Mouse (Mus musculus): ENCODE measurements around the gene Arhgap32.
"Not testable (repeated sequence)": the region's sequence is repeated elsewhere in the genome, so short reads cannot be mapped to it uniquely, and the experiment has no call there.

The Arhgap32 gene

DNA sequence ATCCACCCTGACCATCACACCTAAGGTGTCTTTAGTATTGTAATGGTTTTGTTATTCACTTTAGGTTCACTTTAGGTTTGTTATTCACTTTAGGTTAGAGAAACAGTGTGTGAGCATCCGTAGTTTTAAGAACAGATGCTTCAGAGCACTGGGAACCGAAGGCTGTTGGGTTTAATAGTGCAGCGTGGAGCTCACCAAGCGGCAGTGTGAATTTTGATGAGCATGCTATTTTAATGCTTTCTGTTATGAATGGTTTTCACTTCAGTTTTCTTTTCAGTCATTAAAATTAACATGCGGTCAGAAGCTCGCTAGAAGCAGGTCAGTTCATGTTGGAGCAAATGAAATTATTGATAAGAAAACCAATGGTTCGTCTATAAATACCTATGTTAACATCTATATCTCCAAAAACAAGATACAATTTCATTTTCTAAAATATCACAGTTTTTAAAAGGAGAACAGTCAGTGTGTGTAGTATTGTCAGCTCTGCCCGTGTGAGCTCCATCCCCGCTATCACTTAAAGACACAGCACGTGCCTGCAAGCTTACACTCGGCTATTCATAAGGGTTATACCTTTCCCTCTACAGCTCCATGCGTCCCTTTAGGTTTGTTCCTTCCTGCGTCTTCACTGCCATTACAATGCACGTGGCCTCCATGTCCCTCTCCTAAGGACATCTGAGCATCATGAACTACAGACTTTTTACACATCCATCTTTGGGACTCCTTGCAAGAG is 21.9 kb downstream of the Arhgap32 start:
- no peak for DNase-seq (ENCODE audit: extremely low spot score)

DNA sequence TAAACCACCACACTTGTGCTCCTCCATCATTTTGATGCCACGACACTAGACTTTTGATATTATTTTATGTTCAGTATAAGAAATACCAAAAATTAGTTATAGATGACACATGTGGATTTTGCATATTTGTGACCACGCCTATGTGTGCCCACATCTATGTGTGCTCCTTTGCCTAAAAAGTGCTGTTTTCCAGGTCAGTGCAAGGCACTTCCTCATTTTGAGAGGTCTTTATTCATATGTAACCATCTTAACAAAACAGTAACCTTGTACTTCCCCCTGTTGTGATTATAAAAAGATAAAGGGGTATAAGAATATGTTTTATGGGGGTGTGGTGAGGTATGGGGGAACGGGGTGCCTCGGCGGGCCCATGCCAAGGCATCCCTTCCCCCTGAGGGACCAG is 22.7 kb downstream of the Arhgap32 start:
- DNase-seq (ENCODE audit: extremely low spot score), result no peak

- DNase-seq (ENCODE audit: extremely low spot score), result no peak
Measured at GRCm38 (mm10) chr9:32139641-32140040, 23.7 kb downstream of the Arhgap32 start.

DNA sequence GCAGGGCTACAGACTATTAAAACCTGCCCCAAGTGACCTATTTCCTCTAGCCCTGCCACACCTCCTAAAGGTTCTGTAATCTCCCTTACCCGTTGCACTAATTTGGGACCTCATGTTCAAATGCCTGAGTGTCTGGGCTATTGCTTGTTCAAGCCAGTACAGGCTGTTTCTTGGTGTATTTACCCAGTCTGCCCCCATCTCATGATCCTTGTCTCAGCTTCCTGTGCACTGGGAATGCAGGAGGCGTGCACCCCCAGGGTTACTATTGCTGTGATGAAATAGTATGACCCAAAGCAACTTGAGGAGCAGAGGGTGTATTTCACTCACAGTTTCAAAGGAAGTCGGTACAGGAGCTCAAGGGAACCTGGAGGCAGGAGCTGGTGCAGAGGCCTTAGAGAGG is 26.9 kb downstream of the Arhgap32 start:
- DNase-seq (ENCODE audit: extremely low spot score), result no peak

GRCm38 (mm10) chr9:32143451-32143850 is 27.5 kb downstream of the Arhgap32 start:
- no peak for DNase-seq (ENCODE audit: extremely low spot score)

- DNase-seq (ENCODE audit: extremely low spot score), result peak; percentile 6
Measured at GRCm38 (mm10) chr9:32146257-32146996, 30.5 kb downstream of the Arhgap32 start.

- no peak for DNase-seq (ENCODE audit: extremely low spot score)
Measured at GRCm38 (mm10) chr9:32149241-32149640, 33.3 kb downstream of the Arhgap32 start.

- DNase-seq (ENCODE audit: extremely low spot score), result no peak
Measured at GRCm38 (mm10) chr9:32149836-32150642, 34.1 kb downstream of the Arhgap32 start.

DNA sequence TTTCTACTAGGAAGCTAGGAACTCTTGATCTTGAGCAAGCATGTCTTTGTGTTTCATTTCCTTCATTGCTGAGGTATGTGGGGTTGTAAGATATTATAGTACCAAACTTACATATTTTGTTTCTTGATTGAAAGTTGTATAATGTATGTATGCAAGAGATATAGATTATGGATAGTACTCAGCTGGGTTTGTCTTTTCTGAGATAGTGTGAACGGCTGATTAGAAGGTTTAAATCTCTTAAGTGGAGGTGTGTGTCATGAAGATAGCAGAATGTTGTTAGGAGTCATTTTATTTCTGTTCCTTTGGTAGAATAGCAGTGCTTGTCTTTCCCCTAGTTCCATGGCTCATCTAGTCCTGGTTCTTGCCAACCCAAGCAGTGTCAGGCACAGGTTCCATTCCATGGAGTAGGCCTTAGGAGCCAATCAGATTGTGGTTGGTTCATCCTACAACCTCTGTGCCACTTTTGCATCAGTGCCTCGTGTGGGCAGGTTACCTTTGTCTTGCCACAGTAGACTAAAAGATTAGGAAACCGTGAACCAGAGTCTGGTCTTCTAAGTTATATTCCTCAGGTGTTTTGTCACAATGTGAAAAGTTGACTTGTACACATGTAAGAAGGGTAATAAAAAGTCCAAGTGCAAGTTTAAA is 38.9 kb downstream of the Arhgap32 start:
- no peak for DNase-seq (ENCODE audit: extremely low spot score)

DNA sequence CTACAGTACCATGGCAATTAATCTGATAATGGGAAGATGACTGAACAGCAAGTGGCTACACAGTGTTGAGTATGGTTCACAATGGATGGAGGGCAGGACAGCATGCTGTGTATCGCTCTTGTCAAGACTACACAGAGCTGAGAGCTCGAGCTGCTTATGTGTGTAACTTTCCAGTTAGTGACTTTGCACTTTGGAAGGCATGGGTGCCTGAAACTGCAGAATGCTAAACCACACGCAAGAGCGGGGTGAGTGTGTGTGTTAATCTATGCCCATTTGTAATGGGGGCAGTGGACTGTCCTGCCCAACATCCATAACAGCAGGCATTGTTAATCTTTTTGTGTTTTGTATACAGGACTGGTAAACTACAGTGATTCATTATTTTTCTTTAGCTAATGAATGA is 40.8 kb downstream of the Arhgap32 start:
- DNase-seq (ENCODE audit: extremely low spot score), result no peak

DNA sequence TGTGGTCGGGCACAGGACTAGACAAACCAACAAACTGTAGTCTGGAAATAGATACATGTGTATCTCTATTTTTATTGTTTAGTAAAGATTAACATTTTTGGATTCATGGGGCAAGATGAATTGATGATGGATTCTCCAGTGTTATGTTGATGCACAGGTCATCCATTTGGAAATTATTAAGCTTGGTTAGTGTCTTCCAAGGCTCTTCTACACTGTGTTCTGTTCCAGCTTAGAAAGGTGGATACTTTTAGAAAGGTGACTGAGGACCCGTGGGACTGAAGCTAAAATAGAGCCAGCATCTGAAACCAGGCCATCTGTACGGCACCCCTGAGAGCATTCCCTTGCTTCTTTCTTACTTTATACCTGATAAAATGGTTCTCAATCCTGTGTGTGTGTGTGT is 41.3 kb downstream of the Arhgap32 start:
- DNase-seq (ENCODE audit: extremely low spot score), result no peak

DNA sequence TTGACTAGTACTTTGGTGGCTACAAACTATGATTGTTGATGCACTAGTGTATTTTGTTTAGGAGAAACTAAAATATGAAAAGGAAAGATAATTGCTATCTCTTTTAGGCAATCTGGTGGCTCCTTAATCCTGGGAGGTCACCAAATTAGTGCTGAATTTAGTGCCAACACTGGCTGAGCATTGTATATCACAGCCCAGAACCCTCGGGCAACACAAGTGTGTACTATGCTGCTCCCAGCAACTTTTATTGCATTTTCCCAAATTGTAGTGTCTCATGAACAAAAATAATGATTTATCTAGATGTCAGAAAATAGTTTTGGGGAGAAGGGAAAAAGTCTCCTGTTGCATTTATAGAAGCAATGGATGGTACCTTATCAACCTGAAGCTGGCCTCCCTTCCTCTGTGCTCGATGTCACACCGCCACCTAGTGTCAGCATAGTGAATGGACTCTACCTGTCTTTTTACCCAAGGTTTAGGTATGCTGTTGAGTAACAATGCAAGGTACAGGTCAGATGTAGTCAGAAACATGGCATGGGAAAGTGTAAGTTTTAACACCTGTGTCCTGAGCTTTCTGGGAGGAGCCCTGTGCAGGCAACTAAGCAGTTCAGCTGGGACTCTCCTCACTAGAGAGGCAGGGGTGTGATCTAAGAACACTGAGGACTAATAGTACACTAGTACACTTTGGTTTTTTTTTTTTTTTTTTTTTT is 43.1 kb downstream of the Arhgap32 start:
- peak; percentile 77 for DNase-seq (ENCODE audit: extremely low spot score)

DNA sequence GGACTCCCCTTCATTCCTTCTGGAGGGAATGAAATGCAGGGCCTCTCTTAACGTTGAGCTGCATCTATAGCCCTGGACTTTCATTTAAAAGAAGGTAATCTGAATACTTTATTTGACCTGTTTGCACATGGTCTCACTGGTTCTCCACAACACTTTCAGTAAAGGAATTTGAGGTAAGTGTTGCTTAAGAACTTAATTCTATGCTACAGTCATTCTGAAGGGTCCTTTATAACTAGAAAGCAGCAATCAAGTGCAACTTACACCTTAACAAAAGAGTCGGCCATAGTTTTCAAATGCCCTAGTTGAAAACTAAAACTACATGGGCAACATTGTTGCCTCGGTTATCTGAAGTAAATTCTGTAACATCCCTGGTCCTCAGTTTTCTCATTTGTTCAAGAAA is 43.8 kb downstream of the Arhgap32 start:
- no peak for DNase-seq (ENCODE audit: extremely low spot score)

GRCm38 (mm10) chr9:32162792-32163191 is 46.9 kb downstream of the Arhgap32 start:
- DNase-seq (ENCODE audit: extremely low spot score), result no peak

DNA sequence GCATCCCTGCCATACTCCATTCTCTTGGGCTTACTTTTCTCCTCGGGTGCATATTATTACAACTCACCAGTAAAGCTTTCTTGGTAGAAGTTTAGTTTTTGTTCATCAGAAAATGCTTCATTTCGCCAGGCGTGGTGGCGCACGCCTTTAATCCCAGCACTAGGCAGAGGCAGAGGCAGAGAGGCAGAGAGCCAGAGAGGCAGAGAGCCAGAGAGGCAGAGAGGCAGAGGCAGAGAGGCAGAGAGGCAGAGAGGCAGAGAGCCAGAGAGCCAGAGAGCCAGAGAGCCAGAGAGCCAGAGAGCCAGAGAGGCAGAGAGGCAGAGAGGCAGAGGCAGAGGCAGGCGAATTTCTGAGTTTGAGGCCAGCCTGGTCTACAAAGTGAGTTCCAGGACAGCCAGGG is 47.9 kb downstream of the Arhgap32 start:
- DNase-seq (ENCODE audit: extremely low spot score), result not testable (repeated sequence)

- DNase-seq (ENCODE audit: extremely low spot score), result no peak
Measured at GRCm38 (mm10) chr9:32168546-32169137, 52.7 kb downstream of the Arhgap32 start.

- DNase-seq (ENCODE audit: extremely low spot score), result no peak
Measured at GRCm38 (mm10) chr9:32170713-32171112, 54.8 kb downstream of the Arhgap32 start.

DNA sequence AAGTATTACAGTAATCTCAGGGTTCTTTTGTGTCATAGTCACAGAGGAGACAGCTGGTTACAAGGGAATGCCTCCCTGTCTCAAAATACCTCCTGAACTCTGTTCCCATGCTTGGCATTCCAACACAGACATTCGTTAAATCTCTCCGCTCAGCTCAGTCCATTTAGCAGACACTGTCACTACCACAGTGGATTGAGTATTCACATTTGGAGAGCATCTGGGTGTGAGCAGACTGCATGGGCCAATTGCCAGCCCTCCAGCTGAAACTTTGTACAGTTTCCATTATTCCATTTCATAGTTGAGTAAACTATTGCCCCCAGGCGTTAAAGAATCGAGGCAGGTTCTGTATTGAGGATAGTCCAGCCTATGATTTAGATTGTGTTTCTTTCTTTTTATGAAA is 60.7 kb downstream of the Arhgap32 start:
- no peak for DNase-seq (ENCODE audit: extremely low spot score)

DNA sequence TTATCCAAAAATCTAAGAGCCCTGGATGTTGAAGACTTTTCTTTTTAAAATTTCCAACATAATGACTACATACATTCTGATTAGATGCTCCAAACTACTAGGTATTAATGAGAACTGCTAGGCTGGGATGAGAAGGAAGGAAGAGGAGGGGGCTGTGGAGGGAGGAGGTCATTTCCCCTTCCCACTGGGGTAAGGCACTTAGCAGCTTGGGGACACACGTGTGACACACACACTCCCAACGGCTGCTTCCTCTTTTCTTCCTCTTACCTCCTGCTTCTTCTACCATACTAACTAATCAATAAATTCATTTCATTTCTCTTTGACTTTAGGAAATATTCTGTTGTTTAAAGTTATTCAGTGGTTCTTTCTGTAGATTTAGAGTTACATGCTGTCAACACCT is 65.2 kb downstream of the Arhgap32 start:
- DNase-seq (ENCODE audit: extremely low spot score), result no peak

DNA sequence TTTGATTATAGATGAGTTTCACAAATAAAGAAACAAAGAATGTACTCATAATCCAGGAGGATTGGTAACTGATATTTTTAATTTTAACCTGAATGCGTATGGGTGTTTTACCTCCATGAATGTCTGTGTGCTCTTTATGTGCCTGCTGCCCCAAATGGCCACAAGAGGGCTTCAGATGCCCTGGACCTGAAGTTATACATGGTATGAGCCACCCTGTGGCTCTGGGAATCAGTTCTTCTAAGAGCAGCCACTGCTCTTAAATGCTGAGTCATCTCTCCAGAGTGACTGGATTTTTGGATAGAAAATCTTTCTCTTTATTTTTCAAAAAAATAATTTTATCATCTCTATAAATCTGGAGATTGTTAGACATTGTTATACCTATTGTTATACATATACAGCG is 70.6 kb downstream of the Arhgap32 start:
- DNase-seq (ENCODE audit: extremely low spot score), result no peak
